Mouse (Mus musculus) lung, adult 2 months (tissue): Measurements from ENCODE around the gene Fam19a2.

Source experiments
- CTCF ChIP-seq: fragments of 200-500 bp; IDR thresholded peaks from 2 replicates; pipeline ENCODE4 v1.5.1; 2011; ENCODE audit warnings: mild to moderate bottlenecking, low read length, control low read depth; ENCODE audit not compliant: insufficient read depth
- POLR2A ChIP-seq: fragments of 200-500 bp; IDR thresholded peaks from 2 replicates; pipeline ENCODE4 v1.6.1; 2011; ENCODE audit warnings: low read depth, mild to moderate bottlenecking, control low read depth, low read length, borderline replicate concordance; ENCODE audit errors: extremely low read depth

DNA sequence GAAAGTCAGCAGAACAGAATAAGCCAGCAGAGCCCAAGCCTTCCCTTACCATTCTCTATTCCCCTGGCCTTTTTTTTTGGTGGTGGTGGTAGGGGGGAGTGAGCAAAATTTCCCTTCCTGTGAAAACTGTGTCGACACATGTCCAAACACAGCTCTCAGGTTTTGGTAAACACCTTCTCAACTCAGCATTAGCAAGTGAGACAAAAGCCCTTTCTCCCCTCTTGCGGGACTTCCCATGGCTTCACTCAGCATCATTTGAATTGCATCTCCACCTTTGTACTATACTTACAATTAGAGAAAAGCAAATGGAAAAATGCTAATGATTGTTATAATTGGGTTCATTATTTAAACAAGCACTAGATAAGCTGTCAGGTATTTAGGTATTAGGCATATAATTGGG, 119.5 kb downstream of the Fam19a2 start:
- TF ChIP-seq POLR2A (no peak), CTCF (no peak)
